Comparison of ENCODE assay signal across 15 mouse cellular contexts in the genomic region with DNA sequence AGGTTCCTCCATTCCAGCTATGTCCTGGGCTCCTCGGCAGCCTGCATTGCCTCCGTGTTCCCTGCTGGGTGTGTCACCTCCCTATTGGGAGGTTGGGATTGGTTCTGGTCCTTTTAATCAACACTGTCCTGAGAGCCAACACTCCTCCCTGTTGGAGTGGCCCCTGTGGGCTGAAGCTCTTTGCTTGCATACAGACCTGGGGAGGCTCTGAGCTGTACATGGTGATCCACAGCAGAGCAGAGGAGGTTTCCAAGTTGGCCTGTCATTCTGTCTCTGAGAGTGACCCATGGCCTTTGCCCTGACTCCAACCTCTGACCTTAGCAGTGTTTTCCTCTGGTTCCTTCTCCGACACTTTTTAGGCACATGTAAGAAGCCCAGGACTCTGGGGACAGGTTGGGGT.
DNase-seq lines count a peak whose midpoint lies in the region; ATAC-seq lines count a peak whose summit lies in the region.
"Had no signal": no experiment of that assay in that cellular context is flagged by ENCODE, and none has a peak within 500 bp of the region (broad histone marks: within the 10 kb centered on the region; RNA-seq: fewer than 3 reads in every experiment).

No protein-coding gene starts in this region.

- ATAC-seq in kidney, embryonic 14.5 days (ENCODE audit: low FRiP score, low TSS enrichment): peak; percentile 20; the same call in 1 of the 2 replicates
- no peak for ATAC-seq in kidney, embryonic 15.5 days (replicated peaks; ENCODE audit: low FRiP score)
- no peak for ATAC-seq in forebrain, embryonic 14.5 days
- no peak for ATAC-seq in midbrain, embryonic 11.5 days (ENCODE audit: low FRiP score)
- ATAC-seq in erythroid progenitor cell, adult 5-6 weeks (replicated peaks; ENCODE audit: low FRiP score, poor library complexity, severe bottlenecking): no peak

- no peak overlapping the region for H3K27ac ChIP-seq in kidney, embryonic 14.5 days (ENCODE audit: low read depth, low read length)
- H3K27ac ChIP-seq in kidney, embryonic 15.5 days: no peak overlapping the region
- peak overlapping the region; percentile 91 for H3K27ac ChIP-seq in forebrain, embryonic 14.5 days (ENCODE audit: low read depth, low read length)
- no peak overlapping the region for H3K27ac ChIP-seq in midbrain, embryonic 11.5 days (ENCODE audit: low read depth, low read length)
- H3K27ac ChIP-seq: embryonic facial prominence, embryonic 12.5 days; limb, embryonic 15.5 days; macrophage had no signal

- no peaks in the 10 kb centered on the region for H3K36me3 ChIP-seq in kidney, embryonic 14.5 days (ENCODE audit: control insufficient read depth, insufficient read depth, low read length)
- no peaks in the 10 kb centered on the region for H3K36me3 ChIP-seq in kidney, embryonic 15.5 days
- H3K36me3 ChIP-seq in forebrain, embryonic 14.5 days (ENCODE audit: control insufficient read depth, insufficient read depth, low read length): no peaks in the 10 kb centered on the region
- H3K36me3 ChIP-seq in midbrain, embryonic 11.5 days (ENCODE audit: control insufficient read depth, insufficient read depth, low read length): no peaks in the 10 kb centered on the region
- H3K36me3 ChIP-seq: embryonic facial prominence, embryonic 12.5 days; limb, embryonic 15.5 days had no signal

- H3K9me3 ChIP-seq in kidney, embryonic 14.5 days (ENCODE audit: control insufficient read depth, low read length): no peaks in the 10 kb centered on the region
- H3K9me3 ChIP-seq in kidney, embryonic 15.5 days (replicated peaks): no peaks in the 10 kb centered on the region
- H3K9me3 ChIP-seq in forebrain, embryonic 14.5 days (replicated peaks; ENCODE audit: control insufficient read depth, low read length): no peaks in the 10 kb centered on the region
- no peaks in the 10 kb centered on the region for H3K9me3 ChIP-seq in midbrain, embryonic 11.5 days (ENCODE audit: control insufficient read depth, low read length)
- H3K9me3 ChIP-seq: embryonic facial prominence, embryonic 12.5 days; limb, embryonic 15.5 days had no signal

- H3K4me3 ChIP-seq in kidney, embryonic 14.5 days (ENCODE audit: low read length): no peak overlapping the region
- H3K4me3 ChIP-seq in kidney, embryonic 15.5 days (replicated peaks): no peak overlapping the region
- no peak overlapping the region for H3K4me3 ChIP-seq in forebrain, embryonic 14.5 days (ENCODE audit: low read depth, low read length)
- no peak overlapping the region for H3K4me3 ChIP-seq in midbrain, embryonic 11.5 days (ENCODE audit: low read depth, low read length)
- H3K4me3 ChIP-seq: embryonic facial prominence, embryonic 12.5 days; limb, embryonic 15.5 days had no signal

- peak; percentile 22 to 24 for DNase-seq in heart, adult 18-20 months
- no peak for DNase-seq in heart, postnatal 25 days (ENCODE audit: low spot score)
- no peak for DNase-seq in forebrain, embryonic 14.5 days (ENCODE audit: low spot score)
- no peak for DNase-seq in midbrain, embryonic 11.5 days (ENCODE audit: low spot score, missing footprints)
- no peak for DNase-seq in urinary bladder, adult 18-20 months (ENCODE audit: low spot score in 2 of 2)
- DNase-seq: cerebellum, adult 11 months; cerebellum, postnatal 36 days; right cerebral cortex, postnatal 4 days had no signal

- intact Hi-C loops in heart, postnatal 25 days (cut with DNase I): no loop called here

- H3K27me3 ChIP-seq in kidney, embryonic 14.5 days (ENCODE audit: control insufficient read depth, insufficient read depth, low read length): no peaks in the 10 kb centered on the region
- H3K27me3 ChIP-seq in kidney, embryonic 15.5 days: peaks cover 3% of the 10 kb centered on the region; the same call in 1 of the 2 replicates
- peaks cover 20% of the 10 kb centered on the region for H3K27me3 ChIP-seq in forebrain, embryonic 14.5 days (replicated peaks; ENCODE audit: control insufficient read depth, insufficient read depth, low read length)
- H3K27me3 ChIP-seq in midbrain, embryonic 11.5 days (ENCODE audit: control insufficient read depth, insufficient read depth, low read length): no peaks in the 10 kb centered on the region
- H3K27me3 ChIP-seq: embryonic facial prominence, embryonic 12.5 days; limb, embryonic 15.5 days had no signal

- 51% methylated on average over 3 of the region's 3 CpGs for WGBS in kidney, embryonic 14.5 days
- WGBS in kidney, embryonic 15.5 days: 36% methylated on average over 3 of the region's 3 CpGs
- 63% methylated on average over 3 of the region's 3 CpGs for WGBS in forebrain, embryonic 14.5 days
- 37% methylated on average over 3 of the region's 3 CpGs for WGBS in midbrain, embryonic 11.5 days

- no peak overlapping the region for H3K4me2 ChIP-seq in kidney, embryonic 14.5 days (replicated peaks; ENCODE audit: low read depth, low read length)
- H3K4me2 ChIP-seq in kidney, embryonic 15.5 days: no peak overlapping the region
- no peak overlapping the region for H3K4me2 ChIP-seq in forebrain, embryonic 14.5 days (ENCODE audit: low read length)
- H3K4me2 ChIP-seq in midbrain, embryonic 11.5 days: no peak overlapping the region
- H3K4me2 ChIP-seq: embryonic facial prominence, embryonic 12.5 days; heart, embryonic 11.5 days; limb, embryonic 15.5 days had no signal

- no peak overlapping the region for H3K9ac ChIP-seq in kidney, embryonic 14.5 days (ENCODE audit: low read depth, low read length)
- no peak overlapping the region for H3K9ac ChIP-seq in kidney, embryonic 15.5 days
- H3K9ac ChIP-seq in forebrain, embryonic 14.5 days (ENCODE audit: low read length): no peak overlapping the region
- peak overlapping the region; percentile 4; the same call in 1 of the 2 replicates for H3K9ac ChIP-seq in midbrain, embryonic 11.5 days (ENCODE audit: low read length)
- H3K9ac ChIP-seq: embryonic facial prominence, embryonic 12.5 days; limb, embryonic 15.5 days had no signal

- no peaks in the 10 kb centered on the region for H3K4me1 ChIP-seq in kidney, embryonic 14.5 days (ENCODE audit: control insufficient read depth, insufficient read depth, low read length)
- H3K4me1 ChIP-seq in kidney, embryonic 15.5 days: peaks cover 16% of the 10 kb centered on the region
- H3K4me1 ChIP-seq in forebrain, embryonic 14.5 days (ENCODE audit: control insufficient read depth, insufficient read depth, low read length): peaks cover 18% of the 10 kb centered on the region
- peaks cover 27% of the 10 kb centered on the region for H3K4me1 ChIP-seq in midbrain, embryonic 11.5 days (ENCODE audit: control insufficient read depth, insufficient read depth, low read length)
- H3K4me1 ChIP-seq: embryonic facial prominence, embryonic 12.5 days; limb, embryonic 15.5 days had no signal

Comparison
In these comparisons a context has a peak if more than half of its experiments do, and no peak if none do; other contexts are left out.
1. DNase-seq: peak in heart, adult 18-20 months (2 of 2); none in heart, postnatal 25 days (single experiment), forebrain, embryonic 14.5 days (single experiment), midbrain, embryonic 11.5 days (single experiment) and urinary bladder, adult 18-20 months (0 of 2).